Mouse (Mus musculus): Measurements from ENCODE around the gene Ctrb1.
A peak's percentile ranks its signal among the peaks of the same experiment; 100 is the strongest.

The Ctrb1 gene

DNA sequence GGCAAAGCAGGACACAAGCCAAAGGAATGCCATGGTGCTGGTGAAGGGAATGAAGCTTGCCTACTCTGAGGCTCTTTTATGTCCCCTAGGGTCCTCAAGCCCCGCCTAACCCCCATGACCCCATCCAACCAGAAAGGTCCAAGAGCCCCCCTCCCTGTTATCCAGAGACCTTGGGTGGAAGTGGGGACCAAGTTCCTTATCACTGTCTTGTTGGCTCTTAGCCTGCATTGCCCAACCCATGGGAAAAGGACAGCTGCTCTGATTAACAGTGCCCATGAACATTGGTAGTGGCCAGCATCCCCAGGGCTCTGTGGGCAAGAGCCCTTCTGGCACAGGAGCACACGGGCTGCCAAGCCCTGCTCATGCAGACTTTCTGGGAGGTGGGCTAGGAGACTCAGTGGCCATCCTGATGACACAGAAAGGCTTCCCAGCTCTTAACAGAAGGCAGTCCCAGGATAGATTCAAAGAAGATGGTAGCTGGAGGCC, at the start of gene Ctrb1:
Ctrb1 (minus strand) TSS at position 51 of the 486 bp plus-strand sequence.
- DNase-seq (ENCODE audit: low read depth, low spot score): no peak

DNA sequence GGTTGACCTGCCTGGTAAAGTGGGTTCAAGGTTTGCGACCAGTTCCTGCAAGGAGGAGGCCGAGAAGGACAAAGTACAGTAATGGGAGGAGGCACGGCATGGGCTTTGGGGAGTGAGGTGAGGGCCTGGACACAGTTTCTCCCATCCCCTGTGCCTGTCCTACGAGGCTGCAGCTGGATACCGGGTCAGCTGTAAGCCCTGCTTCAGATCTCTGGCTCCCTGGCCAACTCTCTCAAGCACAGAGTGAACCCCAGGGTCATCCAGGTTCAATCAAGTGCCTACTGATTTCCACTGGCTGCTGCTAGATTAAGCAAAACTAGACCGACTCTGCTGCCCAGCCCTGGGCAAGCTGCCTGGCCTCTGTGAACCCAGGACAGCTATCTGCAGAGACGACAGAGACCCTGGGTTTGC, 49.5 kb upstream of the Ctrb1 start:
- no peak for DNase-seq (ENCODE audit: low read depth, low spot score)

DNA sequence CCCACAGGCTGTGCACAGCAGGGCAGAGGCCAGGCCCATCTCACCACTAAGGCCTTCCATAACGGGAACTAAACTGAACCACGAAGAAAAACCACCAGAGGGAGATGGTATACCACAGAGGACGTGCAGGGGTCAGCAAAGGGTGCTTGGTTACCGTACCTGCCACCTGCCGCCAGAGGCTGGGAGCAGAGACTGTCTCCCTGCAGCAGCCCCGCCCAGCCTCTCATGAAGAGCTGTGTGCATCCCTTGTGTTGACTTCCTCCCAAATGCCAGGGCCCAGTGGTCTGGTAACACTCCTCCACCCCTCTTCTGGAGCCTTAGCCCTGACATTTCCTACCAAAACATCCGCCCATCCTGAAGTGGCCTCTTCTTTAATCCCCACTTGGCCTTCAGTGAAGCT, 48.8 kb upstream of the Ctrb1 start:
- DNase-seq (ENCODE audit: low read depth, low spot score): peak; percentile 79

DNA sequence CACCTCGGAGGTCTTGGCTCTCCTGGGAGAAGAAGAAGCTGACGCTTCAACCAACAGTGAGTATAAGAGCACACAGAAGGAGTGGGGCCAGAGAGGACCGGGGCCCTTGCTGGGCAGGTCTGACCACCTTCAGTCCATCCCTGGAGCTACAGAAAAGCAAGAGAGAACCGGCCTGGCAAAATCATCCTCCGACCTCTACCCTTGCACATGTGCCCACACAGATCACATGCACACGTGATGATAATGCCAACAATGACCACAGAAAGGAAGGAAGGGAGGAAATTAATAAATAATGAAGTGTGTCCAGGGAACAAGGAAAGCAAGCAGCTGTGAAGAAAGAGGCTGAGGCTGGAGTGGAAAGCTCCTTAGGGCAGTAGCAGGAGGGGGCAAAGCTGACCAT, 48.1 kb upstream of the Ctrb1 start:
- DNase-seq (ENCODE audit: low read depth, low spot score): no peak

DNA sequence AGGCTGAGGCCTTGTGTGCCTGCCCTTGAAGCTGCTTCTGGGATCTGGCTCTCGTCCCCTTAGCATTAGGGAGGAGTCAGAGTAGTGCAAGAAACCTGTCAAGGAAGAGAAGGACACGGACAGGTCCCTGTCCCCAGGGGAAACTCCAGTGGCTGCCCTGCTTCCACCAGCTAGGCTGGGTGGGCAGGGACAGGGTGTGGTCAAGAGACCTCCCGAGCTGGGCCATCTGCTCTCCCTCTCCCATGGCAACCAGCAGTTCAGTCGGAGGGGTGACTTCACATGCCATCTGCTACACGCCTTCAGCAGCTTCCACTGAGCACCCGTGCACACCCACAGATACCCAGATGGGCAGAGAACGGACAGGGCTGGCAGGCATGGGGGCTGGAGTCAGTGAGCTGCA, 45.5 kb upstream of the Ctrb1 start:
- DNase-seq (ENCODE audit: low read depth, low spot score): no peak

DNA sequence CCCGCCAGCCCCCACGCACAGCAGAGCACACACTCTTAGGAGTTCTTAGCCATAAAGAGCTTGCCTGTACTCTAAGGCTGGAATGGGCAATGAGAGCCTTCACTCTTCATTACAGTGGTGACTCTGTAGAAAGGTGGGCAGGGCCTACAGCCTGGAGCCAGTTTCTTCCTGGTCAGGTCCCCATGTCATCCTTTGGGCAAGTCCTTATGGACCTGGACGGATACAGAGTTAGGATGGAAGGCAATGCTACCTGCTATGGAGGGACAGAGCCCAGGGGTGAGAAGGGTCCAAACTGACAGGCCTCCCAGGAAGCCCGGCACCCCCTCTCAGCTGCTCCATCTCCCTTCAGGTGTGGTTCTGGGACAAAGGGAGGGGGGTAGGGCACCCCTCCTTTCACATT, 45.0 kb upstream of the Ctrb1 start:
- DNase-seq (ENCODE audit: low read depth, low spot score): no peak

DNA sequence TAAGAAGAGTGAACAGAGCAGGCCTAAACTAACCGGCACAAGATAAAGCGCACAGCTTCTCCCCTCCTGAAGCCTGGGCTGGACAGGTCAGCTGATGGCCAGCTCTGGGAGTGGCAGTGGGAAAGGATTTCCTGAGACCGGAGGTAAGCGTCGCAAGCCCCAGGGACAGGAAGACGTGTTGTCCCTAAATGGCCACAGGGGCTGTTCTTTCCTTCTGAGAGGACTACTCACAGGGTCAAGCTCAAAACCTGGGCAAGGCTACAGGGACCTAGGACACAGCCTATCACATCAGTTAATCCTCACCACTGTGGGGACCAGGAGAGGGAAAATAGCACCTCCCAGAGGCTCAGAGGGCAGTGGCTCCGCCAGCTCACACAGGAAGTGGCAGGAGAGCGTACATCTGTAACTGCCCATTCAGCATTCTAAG, 44.5 kb upstream of the Ctrb1 start:
- no peak for DNase-seq (ENCODE audit: low read depth, low spot score)

DNA sequence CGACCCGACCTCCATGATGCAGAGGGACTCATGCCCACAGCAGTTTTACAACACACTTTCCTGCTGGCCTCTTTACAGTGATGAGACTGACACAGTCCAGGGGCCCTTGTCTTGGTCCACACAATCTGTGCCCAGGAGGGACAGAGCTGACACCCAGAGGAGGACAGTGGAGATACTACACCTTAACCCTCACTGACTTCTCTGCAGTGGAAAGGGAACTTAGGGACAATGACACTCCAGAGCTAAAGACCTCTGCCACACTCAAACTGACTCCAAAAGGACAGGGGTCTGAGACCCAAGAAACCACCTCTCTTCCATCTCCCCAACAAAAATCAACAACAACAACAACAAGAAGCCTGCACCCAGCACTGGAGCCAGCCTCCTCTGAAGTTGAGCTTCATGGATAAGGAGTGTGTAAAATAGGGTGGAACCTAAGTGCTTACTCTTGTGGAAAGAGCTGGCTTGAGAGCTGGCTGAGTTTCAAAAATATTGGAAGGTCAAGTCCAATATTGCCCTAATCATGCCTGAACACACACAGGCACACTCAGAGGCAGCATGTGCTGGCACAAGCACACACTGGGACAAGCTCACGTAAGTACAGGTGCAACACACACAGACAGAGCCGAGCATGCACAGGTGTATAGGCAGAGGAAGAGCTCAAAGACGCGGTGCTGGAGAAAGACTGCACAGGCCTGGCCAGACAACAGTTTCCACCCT, 43.6 kb upstream of the Ctrb1 start:
- no peak for DNase-seq (ENCODE audit: low read depth, low spot score)

DNA sequence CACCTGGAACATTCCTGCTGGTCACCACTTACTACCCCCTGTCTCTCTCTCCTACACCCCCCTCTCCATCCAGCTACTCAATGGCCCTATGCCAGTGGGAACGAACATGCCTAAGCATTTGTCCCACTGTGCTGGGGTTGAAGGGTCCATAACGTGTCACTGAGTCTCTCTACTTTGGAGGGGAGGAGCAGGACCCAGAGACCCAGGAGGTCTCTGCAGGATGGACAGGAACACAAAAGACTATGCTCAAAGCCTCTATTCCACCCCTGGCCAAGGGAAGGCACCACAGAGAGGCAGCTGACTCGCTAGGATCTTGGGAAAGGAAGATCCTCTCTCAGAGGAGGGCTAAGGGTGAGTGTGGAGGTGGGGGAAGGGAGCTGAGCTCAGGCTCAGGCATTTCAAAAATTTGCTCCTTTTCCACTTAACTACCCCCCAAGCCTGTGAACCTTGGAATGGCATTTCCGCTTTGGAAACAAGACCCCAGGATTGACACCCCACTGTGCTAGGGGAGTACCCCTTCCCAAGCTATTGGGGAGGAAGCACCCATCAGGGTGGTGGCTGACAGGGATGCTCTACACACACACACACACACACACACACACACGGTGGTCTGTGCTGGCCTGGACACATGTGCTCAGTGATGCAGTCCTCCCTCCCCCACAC, 42.9 kb upstream of the Ctrb1 start:
- peak; percentile 93 for DNase-seq (ENCODE audit: low read depth, low spot score)

DNA sequence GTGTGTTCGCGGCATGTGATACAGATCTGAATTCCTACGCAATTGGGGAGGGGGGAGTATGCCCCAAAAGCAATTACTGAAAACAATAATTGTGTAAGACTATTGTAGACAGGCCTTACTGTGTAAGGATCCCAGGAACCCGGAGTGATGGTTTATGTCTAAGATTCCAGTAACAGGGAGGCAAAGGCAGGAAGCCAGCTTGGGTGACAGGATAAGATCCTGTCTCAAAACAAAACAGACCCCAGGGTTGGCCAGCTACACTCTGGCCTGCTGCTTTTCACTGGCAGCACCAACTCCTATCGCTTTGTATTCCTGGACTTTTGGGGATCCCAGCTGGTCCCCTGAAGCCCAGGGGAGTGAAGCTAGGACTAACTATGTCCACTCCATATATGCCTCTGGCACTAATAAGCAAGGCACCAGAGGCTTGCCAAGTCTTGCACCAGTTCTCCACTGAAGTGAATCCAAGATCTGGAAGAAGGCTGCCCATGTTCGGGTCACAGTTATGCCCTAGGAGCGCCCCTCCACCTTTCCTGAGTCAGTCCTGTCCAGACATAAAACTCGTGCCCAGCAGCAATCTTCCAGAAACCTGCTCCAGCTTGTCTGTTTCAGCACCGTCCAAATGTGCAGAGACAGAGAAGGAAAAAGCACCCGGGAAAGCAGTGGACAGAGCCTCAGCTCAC, 41.7 kb upstream of the Ctrb1 start:
- DNase-seq (ENCODE audit: low read depth, low spot score): no peak

DNA sequence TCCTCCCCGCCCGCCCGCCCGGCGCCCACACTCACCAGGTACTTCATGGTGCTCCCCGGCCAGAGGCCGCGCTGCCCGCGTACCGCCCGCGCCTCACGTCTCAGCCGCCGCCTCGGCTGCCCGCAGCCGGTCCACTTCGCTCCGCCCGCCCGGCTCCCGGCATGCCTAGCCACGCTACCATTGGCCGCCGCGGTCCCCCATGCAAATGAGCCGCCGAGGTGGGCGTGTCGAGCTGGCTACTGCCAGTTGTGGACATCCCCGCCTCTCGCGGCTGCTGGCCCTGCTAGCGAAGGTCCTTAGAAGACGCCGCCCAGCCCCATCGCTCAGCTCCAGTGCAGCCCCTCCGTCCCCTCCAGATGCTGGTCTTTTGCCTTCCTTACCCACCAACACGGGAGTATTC, 41.2 kb upstream of the Ctrb1 start:
- peak; percentile 88 for DNase-seq (ENCODE audit: low read depth, low spot score)

DNA sequence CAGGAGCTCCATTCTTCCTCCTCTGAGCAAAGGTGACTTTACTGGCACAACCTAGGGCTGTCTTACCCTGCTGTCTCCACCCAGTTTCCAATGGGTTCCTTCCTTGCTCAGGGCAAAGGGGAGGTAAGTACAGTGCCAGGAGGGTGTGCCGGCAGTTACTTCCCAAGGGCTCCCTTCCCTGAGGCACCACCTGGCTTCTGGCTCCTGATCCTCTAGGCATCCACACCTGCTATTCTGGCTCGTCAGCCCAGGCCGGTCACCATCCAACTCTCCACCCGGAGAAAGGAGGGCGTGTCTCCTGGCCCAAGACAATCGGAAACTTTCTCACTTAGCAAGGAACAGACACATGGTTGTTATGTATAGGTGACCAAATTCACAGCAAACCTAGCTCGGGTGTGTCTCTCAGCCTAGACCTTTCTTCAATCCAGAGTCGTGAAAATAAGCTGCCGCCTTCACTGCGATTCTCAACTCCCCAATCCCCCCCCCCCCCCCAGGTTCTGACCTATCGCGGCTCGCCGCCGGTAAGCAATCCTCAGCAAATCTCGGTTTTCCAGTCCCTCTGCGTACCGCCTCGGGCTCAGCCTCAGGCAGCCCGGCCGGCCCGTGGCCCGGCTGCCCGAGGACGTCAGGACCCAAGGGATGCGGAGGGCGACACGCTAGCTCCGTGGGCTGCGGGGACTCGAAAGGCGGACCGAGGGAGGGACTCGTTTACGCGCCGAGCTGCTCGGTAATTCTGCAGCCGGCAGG, 40.6 kb upstream of the Ctrb1 start:
- DNase-seq (ENCODE audit: low read depth, low spot score): peak; percentile 68

DNA sequence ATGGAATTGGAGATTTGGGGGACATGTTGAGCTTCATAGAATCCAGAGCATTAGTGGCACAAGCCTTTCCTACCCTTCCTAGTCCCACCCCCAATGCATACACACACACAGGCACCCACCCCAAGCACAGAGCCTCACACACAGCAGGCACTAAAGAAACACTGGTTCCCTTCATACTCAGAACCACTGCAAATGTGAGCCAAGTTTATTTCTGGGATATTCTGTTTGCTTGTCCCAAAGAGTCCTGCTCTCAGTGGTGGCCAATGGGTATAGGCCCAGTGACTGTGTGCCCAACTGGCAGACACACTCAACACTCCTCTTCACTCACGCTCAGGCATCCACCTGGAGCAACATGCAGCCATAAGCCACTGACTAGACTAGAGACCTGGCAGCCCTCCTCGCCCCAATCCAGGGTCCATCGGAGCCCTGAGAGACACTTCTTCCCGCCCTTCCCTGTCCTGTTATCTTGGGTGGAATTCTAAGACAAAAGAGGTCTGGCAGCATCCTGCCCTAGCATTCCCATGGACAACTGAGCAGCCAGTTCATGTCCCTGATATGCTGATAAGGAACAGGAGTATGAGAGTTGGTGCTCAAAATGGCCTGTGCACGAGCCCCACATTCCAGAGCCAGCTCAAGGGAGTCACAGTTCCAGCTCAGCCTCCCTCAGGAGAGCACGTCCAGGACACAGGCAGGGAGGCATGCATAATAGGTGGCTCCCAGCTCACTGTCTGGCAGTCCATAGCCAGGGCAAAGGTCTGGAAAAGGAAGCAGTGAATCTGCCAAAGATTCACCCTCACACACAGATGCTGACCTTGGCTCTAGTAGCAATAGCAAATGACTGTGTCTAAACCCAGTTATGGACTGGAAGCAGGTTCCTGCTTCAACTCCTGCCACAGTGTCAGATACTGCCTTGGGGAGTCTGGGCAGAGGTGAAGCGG, 38.7 kb upstream of the Ctrb1 start:
- no peak for DNase-seq (ENCODE audit: low read depth, low spot score)

DNA sequence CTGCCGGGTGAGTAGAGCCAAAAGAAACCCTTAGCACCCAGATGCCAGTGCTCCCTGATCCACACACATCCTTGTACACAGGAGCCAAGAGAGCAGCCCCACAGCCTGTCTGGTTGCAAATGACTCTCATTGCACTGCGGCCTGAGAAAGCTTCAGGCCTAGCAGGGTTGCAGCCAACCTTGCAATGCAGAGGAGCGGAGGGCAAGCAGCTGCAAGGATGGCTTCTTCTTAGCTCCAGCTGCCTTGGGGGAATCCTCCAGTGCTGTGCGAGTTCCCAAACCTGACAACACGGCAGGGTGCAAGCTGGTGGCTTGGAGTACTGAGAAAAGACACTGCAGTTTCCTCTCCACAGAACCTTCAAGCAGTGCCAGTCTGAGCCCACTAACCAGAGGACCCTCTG, 37.7 kb upstream of the Ctrb1 start:
- no peak for DNase-seq (ENCODE audit: low read depth, low spot score)

DNA sequence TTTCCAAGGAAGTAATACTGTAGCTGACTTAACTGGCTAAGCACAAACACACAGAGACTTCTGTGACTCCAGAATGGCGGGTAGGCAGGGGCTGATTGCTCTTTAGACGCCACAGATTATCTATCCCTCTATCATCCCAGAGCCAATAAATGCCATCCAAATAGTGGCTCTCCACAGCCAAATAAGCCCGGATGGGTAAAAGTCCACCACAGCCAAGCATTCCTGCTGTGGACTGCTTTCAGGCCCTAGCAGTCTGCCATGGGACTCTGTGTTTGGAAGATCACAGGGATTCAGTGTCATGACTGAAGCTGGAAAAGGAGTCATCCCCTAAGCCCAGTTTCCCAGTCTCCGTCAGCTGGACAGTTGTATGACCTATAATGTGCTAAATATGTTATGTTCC, 36.7 kb upstream of the Ctrb1 start:
- no peak for DNase-seq (ENCODE audit: low read depth, low spot score)

DNA sequence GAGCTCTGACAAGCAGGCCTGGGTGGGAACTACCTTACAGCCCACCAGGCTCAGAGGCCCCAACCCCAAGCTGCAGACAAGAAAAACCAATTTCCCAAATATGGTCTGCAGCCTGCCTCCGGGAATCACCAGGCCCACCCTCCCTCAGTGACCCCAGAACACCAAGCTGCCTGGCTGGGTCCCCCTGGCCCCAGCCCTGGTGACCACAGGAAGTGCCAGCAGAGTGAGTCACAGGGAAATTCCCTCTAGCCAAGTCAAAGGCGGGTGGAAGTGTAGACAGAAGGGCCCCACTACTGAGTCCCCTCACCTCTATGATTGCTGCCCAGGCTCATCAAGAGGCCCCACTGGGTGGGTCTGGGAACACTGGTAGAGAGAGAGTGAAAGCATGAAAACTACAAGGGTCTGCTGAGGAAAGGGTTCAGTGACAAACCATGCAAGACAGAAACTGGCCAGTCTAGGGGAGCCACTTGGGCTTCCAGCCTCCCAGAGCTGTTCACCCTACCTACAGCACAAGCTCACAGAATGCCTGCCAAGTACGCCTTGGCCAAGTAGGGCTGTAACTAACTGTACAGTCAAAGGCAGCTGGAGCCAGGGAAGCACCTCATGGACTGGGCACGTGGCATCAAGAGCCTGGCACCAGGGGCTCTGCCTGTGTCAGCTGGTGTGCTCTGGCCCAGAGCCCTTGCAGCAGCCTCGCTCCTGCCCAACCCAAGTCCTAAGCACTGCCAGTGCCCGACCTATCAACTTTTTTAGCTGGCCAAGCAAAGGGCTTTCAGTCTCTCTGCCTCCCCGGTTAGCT, 35.5 kb upstream of the Ctrb1 start:
- no peak for DNase-seq (ENCODE audit: low read depth, low spot score)

DNA sequence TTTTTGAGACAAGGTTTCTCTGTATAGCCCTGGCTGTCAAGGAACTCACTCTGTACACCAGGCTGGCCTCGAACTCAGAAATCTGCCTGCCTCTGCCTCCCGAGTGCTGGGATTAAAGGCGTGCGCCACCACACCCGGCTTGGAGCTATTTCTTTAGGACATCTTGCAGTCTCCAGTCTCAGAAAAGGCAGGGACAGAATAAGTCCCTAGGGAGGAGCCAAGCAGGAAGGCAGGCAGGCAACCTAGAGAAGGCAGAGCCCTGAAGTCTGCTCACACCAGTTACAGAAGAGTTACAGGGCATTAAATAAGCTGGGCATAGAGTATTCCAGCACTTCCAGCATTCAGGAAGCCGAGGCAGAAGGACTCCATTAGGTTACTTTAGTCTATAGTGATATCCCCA, 34.5 kb upstream of the Ctrb1 start:
- DNase-seq (ENCODE audit: low read depth, low spot score): no peak

DNA sequence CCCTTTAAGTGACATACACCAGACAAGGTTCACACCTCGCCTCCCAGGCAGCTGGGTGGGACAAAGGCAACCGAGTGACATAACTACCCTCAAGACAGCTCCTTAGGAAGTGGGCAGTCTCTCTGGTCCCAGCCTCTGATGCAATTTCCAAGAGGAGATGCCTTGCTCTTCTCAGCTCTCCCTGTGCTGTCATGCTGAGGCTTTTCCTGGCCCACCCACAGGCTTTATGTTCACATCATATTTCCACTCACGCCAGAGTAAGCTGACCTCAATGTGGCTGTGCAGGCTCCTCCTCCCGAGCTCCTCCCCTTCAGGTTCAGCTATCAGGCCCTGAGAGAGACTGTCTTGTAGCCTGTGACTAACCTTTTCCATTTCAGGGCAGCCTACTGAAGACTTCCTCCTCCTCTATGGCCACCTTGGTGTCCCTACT, 29.3 kb upstream of the Ctrb1 start:
- DNase-seq (ENCODE audit: low read depth, low spot score): no peak

DNA sequence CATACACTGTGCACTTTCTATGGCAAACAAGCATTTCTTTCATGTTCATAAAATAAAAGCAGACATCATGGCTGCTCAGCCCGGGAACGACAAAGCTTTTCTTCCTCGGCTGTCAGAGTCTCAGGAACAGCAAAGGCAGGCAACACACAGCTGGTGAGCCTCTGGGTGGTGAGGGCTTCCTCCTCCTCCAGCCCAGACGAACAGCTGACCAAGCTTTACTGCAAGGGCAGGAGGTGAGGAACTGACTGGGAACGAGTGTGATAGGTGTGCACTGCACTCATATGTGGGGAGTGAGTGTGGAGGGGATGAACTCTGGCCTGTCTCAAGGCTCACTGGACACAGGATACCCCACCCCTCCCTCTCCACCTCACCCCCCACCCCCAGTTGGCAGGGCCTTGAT, 28.1 kb upstream of the Ctrb1 start:
- no peak for DNase-seq (ENCODE audit: low read depth, low spot score)

DNA sequence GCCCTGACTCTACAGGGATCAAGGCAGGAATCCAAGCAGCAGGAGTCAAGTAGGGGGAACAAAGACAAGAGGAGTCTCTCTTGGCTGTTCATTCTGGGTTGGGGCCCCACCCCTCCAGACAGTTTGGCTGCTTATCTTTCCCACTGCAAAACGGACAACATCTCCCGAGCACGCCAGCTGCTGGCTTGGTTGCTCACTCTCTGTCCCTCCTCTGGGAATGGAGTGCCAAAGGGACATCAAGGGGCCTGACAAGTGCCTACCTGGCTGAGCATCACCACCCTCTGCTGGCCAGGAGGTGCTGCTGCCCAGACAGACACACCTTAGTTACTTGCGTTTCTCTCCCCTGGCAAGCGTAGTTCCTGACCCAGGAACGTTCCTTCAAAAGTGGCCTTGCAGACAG, 27.1 kb upstream of the Ctrb1 start:
- DNase-seq (ENCODE audit: low read depth, low spot score): peak; percentile 72

Data from R1 (cell line).